Mouse (Mus musculus): Measurements from ENCODE around the gene Arv1. TPM values are rescaled to one million over a fixed set of nuclear protein-coding genes. Genes with fewer than 3 reads are reported as not detected.

Gene Arv1
- 10 to 100 TPM; 10.7 to 13.4 TPM for total RNA-seq (2021)
- long read RNA-seq, experiment 1, partial matches to known transcripts, result 2 of 6 reads
- long read RNA-seq, experiment 1, other reads (novel, unspliced or antisense), result 2 of 6 reads
- long read RNA-seq, experiment 2, partial matches to known transcripts, result 4 of 13 reads
- long read RNA-seq, experiment 2, other reads (novel, unspliced or antisense), result 8 of 13 reads

DNA sequence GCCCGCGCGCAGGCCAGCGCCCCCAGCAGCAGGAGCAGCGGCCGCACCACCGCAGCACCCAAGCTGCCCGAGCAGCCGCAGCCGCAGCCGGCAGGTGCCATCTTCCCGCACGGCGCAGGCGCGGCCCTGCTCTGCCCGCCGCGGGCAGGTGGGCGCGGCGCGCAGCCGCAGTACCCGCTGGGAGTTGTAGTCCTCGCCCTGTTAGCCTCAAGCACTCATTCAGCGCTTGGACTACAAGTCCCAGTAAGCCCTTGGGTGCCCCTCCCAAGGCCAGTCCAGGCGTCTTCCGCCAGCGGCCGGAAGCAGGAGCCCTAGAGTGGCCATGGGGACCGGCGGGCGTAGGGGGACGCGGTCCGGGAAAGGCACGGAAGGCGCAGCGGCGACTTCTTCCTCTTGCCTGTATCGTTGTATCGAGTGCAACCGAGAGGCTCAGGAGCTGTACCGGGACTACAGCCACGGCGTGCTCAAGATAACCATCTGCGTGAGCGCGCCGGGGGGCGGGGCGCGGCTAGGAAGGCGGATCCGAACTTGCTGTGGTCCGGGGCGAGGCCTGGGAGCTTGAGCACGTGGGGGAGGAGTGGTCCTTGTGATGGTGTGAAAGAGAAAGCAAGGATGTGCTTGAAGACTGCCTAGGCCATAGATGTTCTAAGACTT is at the start of gene Arv1, which contains the start of gene Ttc13:
Arv1 (plus strand) TSS at position 278 of the 654 bp plus-strand sequence.
Ttc13 (minus strand) TSS at position 122 of the 654 bp plus-strand sequence.
- Histone ChIP-seq H3K4me3 (peak within 1 kb of the TSS; percentile 95), H3K27ac (peak within 1 kb of the TSS; percentile 92)
- DNase-seq (ENCODE audit: low spot score in 2 of 2), result peak; percentile 94 to 97
- peak; percentile 51 for TF ChIP-seq CTCF (conservative IDR thresholded peaks at IDR 0.05)

GRCm38 (mm10) chr8:124672345-124672744 is 49.6 kb upstream of the Arv1 start:
- DNase-seq (ENCODE audit: low spot score in 2 of 2), result no peak
- TF ChIP-seq CTCF (conservative IDR thresholded peaks at IDR 0.05), result no peak
- no peak overlapping the region for H3K4me3 ChIP-seq
- no peak overlapping the region for H3K27ac ChIP-seq

DNA sequence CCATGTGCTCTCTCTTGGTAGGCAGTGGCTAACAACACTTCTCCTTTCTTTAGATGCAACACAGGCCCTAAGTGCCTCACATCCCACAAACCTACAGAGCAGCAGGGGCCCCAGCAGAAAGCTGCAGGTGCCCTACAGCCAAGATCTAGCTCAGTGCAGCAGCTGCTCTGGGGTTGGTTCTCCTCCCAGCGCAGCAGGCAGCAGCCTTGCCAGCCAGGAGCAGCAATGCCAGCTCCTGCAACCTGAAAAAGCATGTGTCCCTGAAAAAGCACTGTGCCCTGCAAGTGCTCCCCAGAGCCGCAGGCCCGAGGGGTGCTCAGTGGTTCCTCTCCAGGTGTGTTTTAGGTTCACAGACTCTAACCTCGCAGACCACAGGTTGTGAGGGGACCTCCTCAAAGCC is 45.3 kb upstream of the Arv1 start:
- TF ChIP-seq CTCF (conservative IDR thresholded peaks at IDR 0.05), result no peak
- no peak for DNase-seq (ENCODE audit: low spot score in 2 of 2)

DNA sequence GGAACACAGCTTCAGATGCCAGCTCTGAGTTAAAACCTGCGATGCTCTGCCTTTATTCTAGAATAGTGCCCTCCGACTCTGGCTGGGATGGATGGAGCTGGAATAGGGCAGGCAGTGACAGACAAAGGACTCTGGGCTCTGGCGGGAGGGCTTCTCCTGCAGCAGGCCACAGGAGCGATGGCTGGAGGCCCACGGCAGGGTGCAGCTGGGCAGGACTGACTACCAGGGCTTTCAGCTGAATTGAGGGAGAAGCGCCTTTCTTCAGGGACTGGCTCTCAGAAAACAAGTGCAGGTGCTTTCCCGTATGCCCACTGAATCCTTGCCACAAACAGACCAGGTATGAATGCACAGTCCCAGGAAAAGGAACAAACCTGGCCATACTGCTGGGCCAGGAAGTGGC is 44.9 kb upstream of the Arv1 start:
- H3K27ac ChIP-seq, result peak overlapping the region; percentile 88
- peak in 1 of 2 experiments; percentile 33 for DNase-seq (ENCODE audit: low spot score in 2 of 2)
- no peak for TF ChIP-seq CTCF (conservative IDR thresholded peaks at IDR 0.05)
- no peak overlapping the region for H3K4me3 ChIP-seq

More for the DNA sequence above, 45.3 kb upstream of the Arv1 start:
- H3K4me3 ChIP-seq, result no peak overlapping the region
- peak overlapping the region; percentile 88 for H3K27ac ChIP-seq

DNA sequence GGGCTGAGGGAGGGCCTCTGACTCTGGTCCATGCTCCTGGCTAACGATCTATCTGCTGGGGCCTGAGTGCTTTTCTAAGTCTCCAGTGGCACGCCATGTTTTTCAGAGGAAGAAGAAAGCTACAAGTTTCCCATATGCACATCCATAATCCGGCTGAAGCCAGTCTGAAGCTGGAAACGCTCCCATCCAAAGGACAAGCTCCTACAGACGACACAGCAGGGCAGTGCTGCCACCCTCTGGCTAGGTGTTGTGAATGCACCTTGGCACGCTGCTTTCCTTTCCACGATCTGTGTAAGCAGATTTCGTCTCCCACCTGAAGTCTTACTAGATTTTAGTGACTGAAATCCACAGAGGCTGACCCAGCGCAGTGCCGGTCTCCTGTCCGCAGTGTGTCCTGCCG is 44.5 kb upstream of the Arv1 start:
- TF ChIP-seq CTCF (conservative IDR thresholded peaks at IDR 0.05), result peak; percentile 99
- peak; percentile 87 to 88 for DNase-seq (ENCODE audit: low spot score in 2 of 2)
- Histone ChIP-seq H3K27ac (peak overlapping the region; percentile 88), H3K4me3 (no peak overlapping the region)

DNA sequence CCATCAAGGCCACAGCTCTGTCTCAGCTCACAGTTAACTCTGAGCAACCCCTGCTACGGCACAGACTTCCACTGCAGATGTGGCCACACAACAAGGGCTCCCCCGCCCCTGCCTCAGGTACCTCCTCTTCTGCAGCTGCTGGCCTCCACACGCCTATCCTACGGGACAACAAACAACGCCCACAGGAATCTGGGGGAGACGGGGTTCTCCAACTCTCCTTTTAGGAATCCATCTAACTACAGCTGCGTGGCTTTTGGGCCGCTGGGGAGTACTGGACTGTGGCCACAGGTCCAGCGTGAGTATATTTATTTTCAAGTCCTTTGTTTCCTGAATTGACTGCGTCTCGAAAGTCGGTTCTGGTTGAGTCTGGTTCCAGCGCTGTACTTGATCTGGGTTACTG is 43.7 kb upstream of the Arv1 start:
- no peak for TF ChIP-seq CTCF (conservative IDR thresholded peaks at IDR 0.05)
- Histone ChIP-seq H3K27ac (no peak overlapping the region), H3K4me3 (no peak overlapping the region)
- no peak for DNase-seq (ENCODE audit: low spot score in 2 of 2)

DNA sequence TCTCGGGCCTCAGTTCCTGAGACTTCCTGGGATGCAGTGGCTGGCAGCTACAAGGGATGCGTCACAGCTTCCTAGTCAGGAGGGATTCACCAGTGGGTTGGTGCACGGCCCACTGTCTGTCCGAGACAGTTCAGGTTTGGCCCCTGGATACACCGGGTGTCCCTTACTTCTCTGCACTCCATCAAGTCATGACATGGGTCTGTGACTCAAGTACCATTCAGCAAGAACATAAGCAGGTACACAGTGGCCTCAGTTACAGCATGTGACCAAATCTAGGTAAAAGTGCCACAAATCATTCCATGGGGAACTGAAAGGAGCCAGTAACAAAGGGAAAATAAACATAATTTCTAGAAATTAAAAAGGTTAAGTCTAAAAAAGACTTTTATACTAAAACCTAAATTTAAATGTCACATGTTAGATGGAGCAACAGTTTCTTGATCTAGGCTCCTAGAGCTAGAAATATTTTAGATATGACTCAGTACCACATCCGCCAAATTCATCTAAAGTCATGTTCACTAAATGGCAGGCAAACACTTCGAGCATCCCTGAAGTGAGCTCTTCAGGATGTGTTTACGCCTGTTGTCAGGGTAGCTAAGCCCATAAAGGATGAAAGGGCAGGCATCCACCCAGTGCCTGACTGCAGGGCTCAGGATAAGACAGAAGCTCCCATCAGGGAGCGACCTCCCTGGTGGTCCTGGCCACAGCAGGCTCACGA is 40.7 kb upstream of the Arv1 start:
- no peak for TF ChIP-seq CTCF (conservative IDR thresholded peaks at IDR 0.05)
- no peak overlapping the region for H3K4me3 ChIP-seq
- no peak for DNase-seq (ENCODE audit: low spot score in 2 of 2)
- no peak overlapping the region for H3K27ac ChIP-seq

DNA sequence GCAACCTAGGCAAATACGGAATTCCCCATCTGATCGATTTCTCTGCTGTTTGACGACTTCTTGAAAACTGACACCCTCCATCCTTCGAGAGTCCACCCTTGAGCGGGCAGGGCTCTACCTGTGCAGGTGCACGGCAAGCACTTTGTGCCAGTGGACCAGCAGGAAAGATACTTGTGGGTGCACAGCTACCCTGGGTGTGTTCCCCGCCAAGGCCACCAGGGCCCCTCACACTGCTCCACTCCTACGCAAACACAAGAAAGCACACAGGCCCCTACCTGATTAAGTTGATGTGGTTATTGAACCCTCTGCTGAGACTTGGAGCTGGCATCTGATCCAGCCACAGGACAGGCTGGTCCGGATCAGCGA is 40.2 kb upstream of the Arv1 start:
- no peak; the same call in none of the 2 replicates for TF ChIP-seq CTCF (conservative IDR thresholded peaks at IDR 0.05)
- no peak for DNase-seq (ENCODE audit: low spot score in 2 of 2)
- no peak overlapping the region for H3K4me3 ChIP-seq
- H3K27ac ChIP-seq, result no peak overlapping the region

DNA sequence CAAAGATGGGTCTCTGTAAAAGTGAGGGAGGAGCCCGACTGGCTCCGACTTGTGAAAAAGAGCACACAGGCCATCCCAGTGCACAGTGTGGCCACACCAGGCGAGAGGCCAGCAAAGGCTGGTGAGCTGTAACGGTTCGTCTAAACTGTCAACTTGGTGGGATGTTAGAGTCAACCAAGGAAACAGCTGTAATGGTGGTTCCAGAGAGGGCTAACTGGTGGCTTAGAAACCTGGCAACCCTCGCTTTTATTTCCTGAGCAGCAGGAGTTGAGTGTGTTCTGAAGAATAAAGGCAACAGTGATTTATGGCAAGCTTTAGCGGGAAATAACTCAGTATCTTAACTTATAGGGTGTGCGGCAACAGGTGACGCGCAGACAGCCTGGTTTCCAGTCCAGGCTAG is 39.7 kb upstream of the Arv1 start:
- no peak for DNase-seq (ENCODE audit: low spot score in 2 of 2)
- no peak overlapping the region for H3K27ac ChIP-seq
- no peak for TF ChIP-seq CTCF (conservative IDR thresholded peaks at IDR 0.05)

DNA sequence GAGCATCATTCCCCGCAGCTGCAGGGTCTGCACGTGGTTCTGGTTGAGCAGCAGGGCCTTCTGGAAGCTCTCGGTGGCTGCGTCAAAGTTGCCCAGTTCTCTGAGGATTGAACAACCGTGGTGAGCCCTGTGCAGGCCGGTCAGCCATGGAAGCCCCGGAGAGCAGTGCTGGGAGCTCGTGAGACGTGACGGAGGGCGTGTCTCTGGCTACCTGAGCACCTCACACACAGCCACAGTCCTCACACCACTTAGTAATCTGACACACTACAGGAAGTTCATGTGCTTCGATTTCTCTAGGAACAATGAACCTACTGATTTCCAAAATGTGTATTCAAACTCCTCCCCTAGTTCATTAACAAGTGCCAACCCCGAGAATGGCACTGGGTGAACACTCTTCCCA is 33.0 kb upstream of the Arv1 start:
- Histone ChIP-seq H3K27ac (no peak overlapping the region), H3K4me3 (no peak overlapping the region)
- TF ChIP-seq CTCF (conservative IDR thresholded peaks at IDR 0.05), result no peak
- no peak for DNase-seq (ENCODE audit: low spot score in 2 of 2)

More for the DNA sequence above, 39.7 kb upstream of the Arv1 start:
- no peak overlapping the region for H3K4me3 ChIP-seq

DNA sequence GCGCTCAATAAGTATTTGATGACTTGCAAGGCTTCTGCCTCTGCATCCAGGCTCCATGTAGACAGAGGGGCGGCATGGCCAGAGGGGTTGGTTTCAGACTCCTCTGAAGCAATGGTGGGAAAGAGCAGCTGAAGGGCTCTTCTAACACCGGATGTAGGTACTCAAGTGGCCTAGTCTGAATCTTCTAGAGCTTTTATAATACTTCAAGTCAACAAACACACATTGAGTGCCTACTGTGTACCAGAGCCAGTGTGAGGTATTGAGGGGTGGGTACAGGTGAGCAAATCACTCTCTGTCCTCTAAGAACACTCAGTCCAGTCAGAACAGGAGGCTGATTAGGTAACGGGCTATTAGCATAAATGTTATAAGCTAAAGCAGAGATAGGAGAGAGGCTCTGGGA is 30.2 kb upstream of the Arv1 start:
- H3K4me3 ChIP-seq, result no peak overlapping the region
- TF ChIP-seq CTCF (conservative IDR thresholded peaks at IDR 0.05), result no peak
- DNase-seq (ENCODE audit: low spot score in 2 of 2), result no peak
- H3K27ac ChIP-seq, result no peak overlapping the region

DNA sequence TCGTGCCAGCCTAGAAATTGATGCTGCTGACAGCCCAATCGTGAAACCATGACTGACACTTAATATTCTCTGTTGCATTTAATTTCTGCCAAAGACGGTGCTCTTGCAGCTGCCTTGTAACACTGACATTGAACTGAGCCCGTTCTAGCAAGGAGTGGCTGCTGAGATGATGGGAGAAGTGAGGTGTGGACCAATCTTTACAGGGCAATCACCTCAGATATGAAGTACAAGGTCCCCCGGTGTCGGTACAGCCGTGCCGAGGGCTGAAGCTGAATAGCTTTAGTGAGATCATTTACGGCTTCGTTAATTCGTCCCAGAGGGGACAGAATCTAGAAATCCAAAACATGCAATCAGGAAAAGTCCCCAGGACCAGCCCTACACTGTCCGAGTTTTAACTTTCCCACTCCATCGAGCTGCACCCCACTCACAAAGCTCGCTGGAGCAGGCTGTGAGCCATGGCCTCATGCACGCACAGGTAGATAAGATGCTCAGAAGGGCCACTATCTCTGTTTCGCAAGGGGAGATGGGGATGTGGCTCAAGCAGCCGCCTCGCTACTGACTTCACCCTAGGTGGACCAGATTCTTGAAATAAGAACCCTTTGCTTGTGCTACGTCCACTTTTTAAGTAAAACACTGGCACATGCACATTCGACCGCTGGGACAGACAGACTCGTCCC is 26.4 kb upstream of the Arv1 start:
- H3K27ac ChIP-seq, result no peak overlapping the region
- TF ChIP-seq CTCF (conservative IDR thresholded peaks at IDR 0.05), result no peak
- DNase-seq (ENCODE audit: low spot score in 2 of 2), result no peak
- no peak overlapping the region for H3K4me3 ChIP-seq

GRCm38 (mm10) chr8:124700271-124700670 is 21.7 kb upstream of the Arv1 start:
- Histone ChIP-seq H3K27ac (no peak overlapping the region), H3K4me3 (no peak overlapping the region)
- TF ChIP-seq CTCF (conservative IDR thresholded peaks at IDR 0.05), result no peak
- no peak for DNase-seq (ENCODE audit: low spot score in 2 of 2)
